10 mouse cellular contexts compared by ENCODE assay signal in genomic region chrX:53975545-53976272, GRCm38 (mm10).
DNase-seq lines count a peak whose midpoint lies in the region; ATAC-seq and TF ChIP-seq lines count a peak whose summit lies in the region.
"Had no signal": no experiment of that assay in that cellular context is flagged by ENCODE, and none has a peak within 500 bp of the region (broad histone marks: within the 10 kb centered on the region; RNA-seq: fewer than 3 reads in every experiment).

No protein-coding gene starts in this region.

- no peaks in the 10 kb centered on the region for H3K4me1 ChIP-seq in heart, postnatal 0 days (ENCODE audit: control insufficient read depth, insufficient read depth)
- H3K4me1 ChIP-seq in embryonic facial prominence, embryonic 14.5 days (ENCODE audit: control insufficient read depth, insufficient read depth, low read length) = no peaks in the 10 kb centered on the region
- H3K4me1 ChIP-seq in intestine, embryonic 16.5 days (ENCODE audit: control insufficient read depth, insufficient read depth, low read length) = no peaks in the 10 kb centered on the region
- no peaks in the 10 kb centered on the region for H3K4me1 ChIP-seq in neural tube, embryonic 11.5 days (ENCODE audit: control insufficient read depth, insufficient read depth, low read length)
- H3K4me1 ChIP-seq in thymus, adult 2 months (replicated peaks; ENCODE audit: control insufficient read depth, insufficient read depth, low read length) = no peaks in the 10 kb centered on the region

- TF ChIP-seq EP300 in heart, postnatal 0 days (IDR thresholded peaks at IDR 0.05; ENCODE audit: low read depth) = no peak

- H3K9ac ChIP-seq in heart, postnatal 0 days (replicated peaks; ENCODE audit: low read depth, low read length) = no peak overlapping the region
- H3K9ac ChIP-seq in embryonic facial prominence, embryonic 14.5 days (ENCODE audit: low read depth, low read length) = no peak overlapping the region
- H3K9ac ChIP-seq in intestine, embryonic 16.5 days (ENCODE audit: low read depth, low read length) = no peak overlapping the region
- H3K9ac ChIP-seq in neural tube, embryonic 11.5 days (ENCODE audit: low read length) = no peak overlapping the region; the same call in 1 of the 2 replicates

- no peak for TF ChIP-seq CTCF in heart, postnatal 0 days (IDR thresholded peaks at IDR 0.05; ENCODE audit: low read depth)
- TF ChIP-seq CTCF in thymus, adult 2 months (IDR thresholded peaks at IDR 0.05; ENCODE audit: borderline replicate concordance, control insufficient read depth, extremely low read depth, insufficient read depth, low read length, poor library complexity) = no peak

- no peak for TF ChIP-seq POLR2A in thymus, adult 2 months (IDR thresholded peaks at IDR 0.05; ENCODE audit: control insufficient read depth, extremely low read depth, insufficient read depth, low read length, poor library complexity)

- H3K27ac ChIP-seq in heart, postnatal 0 days (ENCODE audit: low read depth) = no peak overlapping the region
- H3K27ac ChIP-seq in embryonic facial prominence, embryonic 14.5 days (replicated peaks; ENCODE audit: low read depth, low read length) = no peak overlapping the region
- no peak overlapping the region for H3K27ac ChIP-seq in intestine, embryonic 16.5 days (ENCODE audit: low read length)
- H3K27ac ChIP-seq in neural tube, embryonic 11.5 days (ENCODE audit: low read depth, low read length) = no peak overlapping the region
- no peak overlapping the region for H3K27ac ChIP-seq in thymus, adult 2 months (ENCODE audit: control insufficient read depth, insufficient read depth, low read length)
- H3K27ac ChIP-seq: gastrocnemius, adult 2 months had no signal

- H3K4me3 ChIP-seq in heart, postnatal 0 days (ENCODE audit: low read depth, low read length) = peak overlapping the region; percentile 41
- peak overlapping the region; percentile 37 for H3K4me3 ChIP-seq in embryonic facial prominence, embryonic 14.5 days (ENCODE audit: low read depth, low read length)
- H3K4me3 ChIP-seq in intestine, embryonic 16.5 days (ENCODE audit: low read length) = peak overlapping the region; percentile 44
- H3K4me3 ChIP-seq in neural tube, embryonic 11.5 days (ENCODE audit: low read depth, low read length) = peak overlapping the region; percentile 29
- no peak overlapping the region for H3K4me3 ChIP-seq in thymus, adult 2 months (ENCODE audit: control insufficient read depth, insufficient read depth, low read length)

- DNase-seq in heart, postnatal 0 days (ENCODE audit: low spot score) = no peak
- DNase-seq in heart, adult 18-20 months = no peak
- no peak for DNase-seq in embryonic facial prominence, embryonic 14.5 days (ENCODE audit: low spot score)
- no peak for DNase-seq in neural tube, embryonic 11.5 days (ENCODE audit: low spot score)
- DNase-seq in thymus, adult 2 months = no peak
- DNase-seq in urinary bladder, adult 2 months (ENCODE audit: low spot score) = no peak
- DNase-seq in layer of hippocampus, adult 8-10 months (ENCODE audit: low spot score in 2 of 2) = no peak
- DNase-seq: gastrocnemius, adult 2 months had no signal

- 24% methylated on average over 27 of the region's 28 CpGs for WGBS in heart, postnatal 0 days
- 21% methylated on average over 19 of the region's 28 CpGs for WGBS in embryonic facial prominence, embryonic 14.5 days
- 13% methylated on average over 27 of the region's 28 CpGs for WGBS in intestine, embryonic 16.5 days
- WGBS in neural tube, embryonic 11.5 days = 19% methylated on average over 27 of the region's 28 CpGs
- 3% methylated on average over 22 of the region's 28 CpGs for WGBS in thymus, adult 2 months

- ATAC-seq in heart, postnatal 0 days (ENCODE audit: insufficient read depth, low read depth) = no peak
- no peak for ATAC-seq in embryonic facial prominence, embryonic 14.5 days (ENCODE audit: low read depth)
- peak; percentile 50; the same call in 1 of the 2 replicates for ATAC-seq in intestine, embryonic 16.5 days
- peak; percentile 67 for ATAC-seq in neural tube, embryonic 11.5 days (ENCODE audit: insufficient read depth, low FRiP score, low TSS enrichment)

- H3K4me2 ChIP-seq in heart, postnatal 0 days (ENCODE audit: low read depth, low read length) = peak overlapping the region; percentile 67
- peak overlapping the region; percentile 62 for H3K4me2 ChIP-seq in embryonic facial prominence, embryonic 14.5 days (ENCODE audit: low read depth, low read length)
- peak overlapping the region; percentile 68 for H3K4me2 ChIP-seq in intestine, embryonic 16.5 days (ENCODE audit: low read depth, low read length)
- peak overlapping the region; percentile 63 for H3K4me2 ChIP-seq in neural tube, embryonic 11.5 days (ENCODE audit: low read depth)

- no peaks in the 10 kb centered on the region for H3K9me3 ChIP-seq in heart, postnatal 0 days (replicated peaks; ENCODE audit: control insufficient read depth, low read length)
- H3K9me3 ChIP-seq in embryonic facial prominence, embryonic 14.5 days (ENCODE audit: control insufficient read depth, low read length) = no peaks in the 10 kb centered on the region
- no peaks in the 10 kb centered on the region for H3K9me3 ChIP-seq in intestine, embryonic 16.5 days (ENCODE audit: control insufficient read depth, low read length)
- H3K9me3 ChIP-seq in neural tube, embryonic 11.5 days (ENCODE audit: control insufficient read depth, low read length) = no peaks in the 10 kb centered on the region

- no peaks in the 10 kb centered on the region for H3K27me3 ChIP-seq in heart, postnatal 0 days (ENCODE audit: control insufficient read depth, insufficient read depth, low read length)
- H3K27me3 ChIP-seq in embryonic facial prominence, embryonic 14.5 days (replicated peaks; ENCODE audit: control insufficient read depth, insufficient read depth, low read length) = 0 out of 2 replicates have a peak, but pooled peaks cover 3% of the 10 kb centered on the region
- H3K27me3 ChIP-seq in intestine, embryonic 16.5 days (replicated peaks; ENCODE audit: control insufficient read depth, insufficient read depth, low read length) = 0 out of 2 replicates have a peak, but pooled peaks cover 2% of the 10 kb centered on the region
- no peaks in the 10 kb centered on the region for H3K27me3 ChIP-seq in neural tube, embryonic 11.5 days (ENCODE audit: control insufficient read depth, insufficient read depth, low read length)
- H3K27me3 ChIP-seq in thymus, adult 2 months (ENCODE audit: control insufficient read depth, insufficient read depth, low read length) = no peaks in the 10 kb centered on the region
- H3K27me3 ChIP-seq: CH12.LX had no signal

- H3K36me3 ChIP-seq in heart, postnatal 0 days (replicated peaks; ENCODE audit: control insufficient read depth, insufficient read depth, low read length) = no peaks in the 10 kb centered on the region
- no peaks in the 10 kb centered on the region for H3K36me3 ChIP-seq in embryonic facial prominence, embryonic 14.5 days (ENCODE audit: control insufficient read depth, insufficient read depth, low read length)
- no peaks in the 10 kb centered on the region for H3K36me3 ChIP-seq in intestine, embryonic 16.5 days (ENCODE audit: control insufficient read depth, insufficient read depth, low read length)
- no peaks in the 10 kb centered on the region for H3K36me3 ChIP-seq in neural tube, embryonic 11.5 days (ENCODE audit: control insufficient read depth, insufficient read depth, low read length)
- H3K36me3 ChIP-seq in thymus, adult 2 months (ENCODE audit: control insufficient read depth, insufficient read depth, low read length) = no peaks in the 10 kb centered on the region

Comparison
In these comparisons a context has a peak if more than half of its experiments do, and no peak if none do; other contexts are left out.
1. ATAC-seq: peak in intestine, embryonic 16.5 days (single experiment) and neural tube, embryonic 11.5 days (single experiment); none in heart, postnatal 0 days (single experiment) and embryonic facial prominence, embryonic 14.5 days (single experiment).
2. Peak in every context shown above with its lines, with median percentiles within 50 percentile points of each other: H3K4me2 ChIP-seq.